Mouse (Mus musculus) cerebellum, postnatal 36 days (tissue): ENCODE data around the gene Apopt1.

Experiments used
- DNase-seq, 2 experiments: peaks; one replicate each; pipeline ENCODE4 v3.0.0; 2021 to 2022; ENCODE audit warnings: mixed read lengths in 2 of 2

Gene Apopt1

DNA sequence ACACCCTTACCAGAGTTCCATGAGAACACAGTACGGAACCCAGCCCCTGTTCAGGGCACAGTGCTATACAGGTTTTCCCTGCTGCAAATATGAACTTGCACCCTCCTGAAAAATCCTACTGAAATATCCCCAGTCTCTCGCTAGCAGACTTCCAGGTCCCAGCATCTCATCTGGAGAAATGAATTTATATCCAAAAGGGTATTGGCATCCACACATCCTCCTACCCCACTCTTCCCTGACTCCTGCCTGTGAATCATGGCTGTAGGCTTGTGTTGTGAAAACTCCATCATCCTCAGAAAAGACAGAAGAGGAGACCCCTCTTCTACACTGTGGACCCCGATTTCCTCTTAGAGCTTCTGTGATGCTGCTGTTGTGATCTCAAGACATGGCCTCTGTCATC, 37.7 kb downstream of the Apopt1 start:
- DNase-seq = no peak

DNA sequence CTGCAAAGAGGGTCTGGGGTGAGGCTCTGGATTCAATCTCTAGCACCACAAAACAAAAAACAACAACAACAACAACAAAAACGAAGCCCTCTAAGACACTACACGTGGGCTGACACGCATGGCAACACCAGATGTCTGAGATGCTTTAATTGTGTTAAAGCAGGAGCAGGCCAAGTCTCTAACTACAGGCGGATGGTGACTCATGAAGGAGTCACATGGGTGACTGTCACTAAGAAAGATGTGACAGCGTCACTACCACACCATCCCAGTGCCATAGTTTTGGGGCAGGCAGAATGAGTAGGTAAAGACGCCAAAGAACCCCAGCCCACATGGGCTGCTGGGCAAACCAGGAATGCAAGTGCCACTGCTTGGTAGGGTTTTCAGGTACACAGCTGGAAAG, 39.4 kb downstream of the Apopt1 start:
- no peak for DNase-seq

DNA sequence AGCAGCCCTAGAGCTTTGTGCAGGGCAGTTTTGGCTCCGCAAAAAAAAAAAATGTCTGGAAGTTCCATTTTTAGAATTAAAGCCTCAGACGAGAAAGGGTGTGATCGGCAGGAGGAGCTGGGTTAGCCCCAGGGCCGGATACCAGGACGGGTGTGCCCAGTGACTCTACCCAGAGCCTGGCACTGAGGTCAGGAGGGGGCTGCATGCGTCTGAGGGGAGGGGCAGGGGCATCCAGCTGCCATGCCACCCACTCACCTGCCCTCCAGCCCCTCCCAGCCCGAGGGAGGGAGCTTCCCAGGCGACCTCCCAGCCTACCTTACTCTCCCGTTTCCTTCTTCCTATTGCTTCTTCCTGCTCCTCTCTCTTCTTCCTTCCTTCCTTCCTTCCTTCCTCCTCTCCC, 40.3 kb downstream of the Apopt1 start:
- DNase-seq = no peak

DNA sequence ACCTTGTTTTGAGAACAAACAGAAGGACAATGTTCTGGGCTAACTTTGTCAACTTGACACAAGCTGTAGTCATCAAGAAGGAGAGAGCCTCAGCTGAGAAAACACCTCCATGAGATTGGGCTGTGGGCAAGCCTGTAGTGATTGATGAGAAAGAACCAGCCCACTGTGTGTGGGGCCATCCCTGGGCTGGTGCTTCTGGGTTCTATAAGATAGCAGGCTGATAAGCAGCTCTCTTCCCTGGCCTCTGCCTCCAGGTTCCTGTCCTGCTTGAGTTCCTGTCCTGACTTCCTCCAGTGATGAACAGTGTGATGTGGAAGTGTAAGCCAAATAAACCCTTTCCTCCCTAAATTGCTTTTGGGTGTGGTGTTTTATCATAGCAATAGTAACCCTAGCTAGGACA, 41.6 kb downstream of the Apopt1 start:
- DNase-seq = no peak

DNA sequence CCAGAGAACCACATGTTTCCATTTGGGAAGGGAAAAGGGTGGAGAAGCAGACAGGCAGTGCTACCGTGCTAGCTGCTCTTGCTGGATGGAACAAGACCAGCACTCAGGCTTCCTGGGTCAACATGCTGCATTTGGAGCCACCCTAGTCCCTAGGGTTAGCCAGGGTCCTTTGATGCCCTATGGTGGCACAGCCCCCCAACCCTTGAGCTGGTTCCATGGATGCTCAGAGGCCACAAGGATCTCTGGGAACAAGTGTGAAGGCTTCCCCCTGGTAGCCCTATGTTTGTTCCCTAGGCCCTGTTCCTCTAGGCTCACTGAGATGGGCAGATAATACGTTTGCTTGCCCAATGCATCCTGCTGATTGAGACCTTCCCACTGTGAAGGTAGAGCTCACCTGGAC, 42.2 kb downstream of the Apopt1 start:
- DNase-seq = no peak

DNA sequence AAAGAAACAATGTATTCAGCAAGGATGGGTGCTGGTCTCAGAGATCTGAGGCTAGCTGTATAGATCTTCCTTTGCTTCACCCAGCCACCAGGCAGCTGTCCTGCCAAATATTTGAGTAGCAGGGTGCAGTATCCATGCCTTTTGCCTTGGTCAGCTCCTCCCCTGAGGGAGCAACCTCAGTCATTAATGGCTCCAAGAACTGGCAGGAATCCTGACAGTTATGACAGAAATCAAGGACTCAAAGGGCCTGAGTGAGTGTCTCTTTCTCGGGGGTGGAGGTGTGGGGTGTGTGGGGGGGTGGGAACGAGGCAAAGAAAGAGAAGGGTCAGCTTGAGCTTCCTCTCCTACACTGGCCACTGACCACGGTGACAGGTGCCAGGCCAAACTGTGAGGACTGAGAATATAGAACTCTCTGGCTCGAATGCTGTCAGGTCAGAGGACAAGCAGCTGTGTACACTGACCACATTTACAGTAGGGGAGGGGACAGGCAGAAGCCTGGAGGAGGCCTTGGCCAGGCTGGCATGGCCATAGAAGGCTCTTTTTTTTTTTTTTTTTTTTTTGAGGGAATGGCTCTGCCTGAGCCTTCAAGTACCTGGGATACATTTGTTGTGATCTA, 43.1 kb downstream of the Apopt1 start:
- DNase-seq = no peak

DNA sequence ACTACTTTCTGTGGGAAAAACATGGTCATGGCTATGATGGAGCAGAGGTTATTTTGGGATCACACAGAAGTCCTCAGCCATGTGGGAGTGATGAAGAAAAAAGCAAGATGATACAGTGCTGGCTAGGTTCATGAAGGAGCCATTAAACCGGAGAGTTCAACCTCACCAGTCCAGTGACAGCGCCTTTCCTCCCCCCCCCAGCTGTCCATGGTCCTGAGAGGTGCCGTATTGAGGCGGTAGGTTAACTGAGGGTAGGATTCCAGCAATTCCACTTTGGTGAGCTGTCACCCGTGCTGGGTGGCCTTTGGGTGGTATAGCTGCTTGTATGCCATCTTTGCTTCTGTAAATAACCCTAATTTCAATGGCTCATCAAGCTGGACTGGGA, 43.6 kb downstream of the Apopt1 start:
- DNase-seq = no peak

DNA sequence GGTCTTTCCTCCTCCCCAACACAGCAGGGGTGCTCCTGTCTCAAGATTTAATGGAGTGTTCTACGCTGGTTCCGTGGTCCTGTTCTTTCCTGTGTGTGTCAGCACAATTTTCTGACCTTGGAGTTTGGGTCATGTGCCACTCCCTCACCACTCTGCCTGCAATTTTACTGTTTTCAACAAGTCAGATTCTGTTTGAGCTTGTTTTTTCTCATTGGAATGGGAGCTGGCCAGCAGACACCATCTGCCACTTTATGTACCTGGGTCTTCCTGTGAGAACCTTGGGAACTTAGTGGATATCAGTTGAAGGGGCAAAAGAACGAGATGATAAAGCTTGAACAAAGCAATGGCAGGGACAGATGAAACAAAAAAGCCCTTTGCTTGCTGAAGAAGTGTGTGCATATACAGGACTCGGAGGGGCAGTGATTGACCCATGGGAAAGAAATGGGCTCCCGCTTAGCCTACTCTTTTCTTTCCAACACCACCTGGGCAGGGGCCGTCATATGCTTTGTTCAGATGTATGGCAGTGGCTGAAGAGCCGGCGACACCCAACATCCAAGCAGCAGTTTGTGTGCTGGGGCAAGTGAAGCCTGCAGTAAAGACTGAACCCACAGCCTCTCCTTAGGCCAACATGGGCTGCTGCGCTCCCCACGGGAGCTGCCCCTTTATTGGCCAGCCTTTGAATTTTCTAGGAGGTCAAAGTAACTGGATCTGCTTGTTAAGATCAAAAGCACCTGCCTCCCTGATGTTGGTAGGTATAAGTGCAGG, 44.7 kb downstream of the Apopt1 start:
- DNase-seq = peak; percentile 34 to 36

DNA sequence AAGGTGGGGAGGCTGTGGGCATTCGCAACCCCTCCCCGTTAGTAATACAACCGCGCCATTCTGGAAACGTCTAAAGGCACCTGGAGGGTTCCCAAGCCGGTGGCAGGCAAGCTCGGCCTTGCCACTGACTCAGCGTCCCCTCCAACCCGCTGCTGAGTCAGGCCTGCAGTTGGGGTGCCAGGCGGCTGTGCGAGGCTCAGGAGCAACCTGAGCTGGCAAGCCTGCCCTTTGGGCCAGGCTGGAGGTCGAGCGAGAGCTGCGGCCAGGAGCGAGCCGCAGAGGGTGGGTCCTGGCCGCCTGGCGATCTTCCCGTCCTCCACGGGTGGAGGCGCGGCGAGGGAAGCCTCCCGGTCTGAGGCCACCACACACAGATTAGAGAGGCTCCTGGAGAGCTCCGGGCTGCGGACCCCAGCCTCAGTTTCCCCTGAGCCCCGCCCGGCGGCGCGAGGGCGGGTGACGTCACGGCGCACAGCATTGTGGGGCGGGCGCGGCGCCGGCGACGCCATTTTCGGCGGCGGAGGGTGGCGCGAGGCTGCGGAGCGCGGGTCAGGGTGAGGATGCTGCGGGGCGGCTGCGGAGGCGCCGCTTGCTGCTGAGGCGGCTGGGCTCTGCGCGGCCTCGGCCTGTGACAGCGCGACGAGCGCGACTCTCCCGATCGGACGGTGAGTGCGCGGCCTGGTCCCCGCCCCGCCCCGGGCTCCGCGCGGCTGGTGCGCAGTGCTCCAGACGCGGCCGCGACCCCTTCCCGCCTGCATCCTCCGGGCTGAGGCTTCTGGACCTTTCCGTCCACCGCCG, 45.5 kb downstream of the Apopt1 start, which contains the start of gene Klc1:
Gene Klc1, plus strand, starts transcription at position 469 of the 795 bp plus-strand sequence.
- DNase-seq = peak; percentile 86

DNA sequence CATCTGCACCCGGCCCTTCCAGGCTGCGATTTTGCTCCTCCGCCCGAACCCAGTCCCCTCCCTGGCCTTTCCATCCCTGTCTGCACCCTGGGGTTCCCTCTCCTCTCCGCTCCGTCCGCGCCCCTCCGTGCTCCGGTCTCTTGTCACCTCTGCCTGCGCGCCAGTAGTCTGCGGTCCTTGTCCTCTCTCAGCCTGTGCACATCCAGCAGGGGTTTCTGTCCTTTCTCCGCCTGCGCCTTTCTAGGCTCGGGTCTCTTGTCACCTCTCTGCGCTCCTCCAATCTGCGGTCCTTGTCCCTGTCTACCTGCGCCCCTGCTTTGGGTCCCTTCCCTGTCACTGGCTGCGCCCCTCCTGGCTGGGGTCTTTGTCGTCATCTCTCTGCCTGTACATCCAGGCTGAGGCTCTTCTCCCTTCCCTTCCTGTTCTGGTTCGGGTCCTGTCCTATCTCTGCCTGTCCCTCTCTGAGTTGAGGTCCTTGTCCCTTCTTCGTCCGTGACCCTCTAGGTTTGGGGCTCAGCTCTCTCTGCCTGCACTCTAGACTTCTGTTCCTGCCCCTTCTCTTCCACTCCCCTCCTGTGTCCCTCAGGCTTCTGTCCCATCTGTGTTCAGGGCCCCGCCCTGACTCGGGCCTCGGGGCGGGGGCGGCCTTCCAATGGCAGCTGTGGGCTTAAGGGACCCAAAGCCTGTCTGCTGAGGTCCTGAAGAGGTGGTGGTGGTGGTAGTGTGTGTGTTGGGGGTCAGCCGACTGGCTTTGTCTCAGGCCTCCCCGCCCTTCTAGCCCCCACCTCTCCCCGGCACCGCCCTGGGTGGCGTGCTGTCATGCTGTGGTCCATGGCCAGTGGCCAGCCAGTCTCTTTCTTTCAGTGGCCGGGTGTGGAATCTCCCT, 46.4 kb downstream of the Apopt1 start:
- peak; percentile 78 to 82 for DNase-seq

DNA sequence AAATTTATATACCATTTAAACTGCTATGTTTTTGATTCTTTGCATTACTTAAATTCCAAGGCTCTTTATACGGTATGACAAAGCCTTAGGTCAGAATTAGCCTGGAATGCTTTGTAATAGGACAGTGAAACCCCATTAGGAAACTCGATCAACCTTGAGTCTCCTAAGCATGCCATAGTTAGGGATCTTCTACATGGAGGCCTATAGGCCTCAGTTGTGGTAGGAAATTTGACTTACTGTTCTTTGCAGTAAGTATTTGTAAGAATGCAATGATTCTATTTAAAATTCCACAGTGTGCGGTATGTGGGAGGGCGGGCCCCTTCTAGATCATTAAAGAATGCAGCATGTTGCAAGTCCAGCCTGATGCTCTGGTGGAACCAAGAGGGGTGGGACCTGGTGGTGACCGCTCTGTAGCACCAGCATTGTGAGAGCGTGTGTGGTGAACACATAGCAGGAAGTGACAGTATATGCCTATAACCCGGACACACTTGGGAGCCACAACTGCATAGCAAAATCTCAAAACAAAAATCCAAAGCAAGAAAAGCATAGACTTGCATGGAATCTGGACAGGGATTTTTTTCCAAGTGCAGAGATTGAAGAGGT, 47.3 kb downstream of the Apopt1 start:
- no peak for DNase-seq

DNA sequence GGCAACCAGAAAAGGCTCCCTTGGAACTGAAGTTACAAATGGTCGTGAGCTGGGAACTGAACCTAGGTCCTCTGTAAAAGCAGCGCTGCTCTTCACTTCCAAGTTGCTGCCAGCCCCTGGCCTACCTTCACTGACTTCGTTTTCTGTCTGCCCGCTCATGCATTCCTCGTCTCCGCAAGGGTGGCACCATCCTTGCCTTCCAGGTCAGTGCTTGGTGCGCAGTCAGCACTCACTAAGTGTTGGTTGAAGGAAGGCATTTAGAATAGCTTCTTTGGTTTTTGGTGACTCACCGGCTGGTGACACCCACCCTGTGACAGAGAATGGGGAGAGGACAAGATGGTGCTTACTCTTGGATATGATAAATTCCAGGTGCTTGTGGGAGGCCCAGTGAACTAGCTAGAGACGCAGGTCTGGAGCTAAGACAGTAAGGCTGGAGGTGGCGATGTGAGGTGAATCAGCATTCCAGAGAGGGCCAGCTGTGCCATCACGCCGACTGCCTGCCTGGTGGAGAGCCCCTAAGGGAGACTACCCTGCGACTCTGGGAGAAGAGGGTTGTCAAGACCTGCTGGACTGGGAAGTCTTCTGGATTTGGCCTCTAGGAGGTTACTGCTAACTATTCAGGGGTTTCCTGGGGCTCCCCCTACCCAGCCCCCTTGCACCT, 49.7 kb downstream of the Apopt1 start:
- DNase-seq = no peak

DNA sequence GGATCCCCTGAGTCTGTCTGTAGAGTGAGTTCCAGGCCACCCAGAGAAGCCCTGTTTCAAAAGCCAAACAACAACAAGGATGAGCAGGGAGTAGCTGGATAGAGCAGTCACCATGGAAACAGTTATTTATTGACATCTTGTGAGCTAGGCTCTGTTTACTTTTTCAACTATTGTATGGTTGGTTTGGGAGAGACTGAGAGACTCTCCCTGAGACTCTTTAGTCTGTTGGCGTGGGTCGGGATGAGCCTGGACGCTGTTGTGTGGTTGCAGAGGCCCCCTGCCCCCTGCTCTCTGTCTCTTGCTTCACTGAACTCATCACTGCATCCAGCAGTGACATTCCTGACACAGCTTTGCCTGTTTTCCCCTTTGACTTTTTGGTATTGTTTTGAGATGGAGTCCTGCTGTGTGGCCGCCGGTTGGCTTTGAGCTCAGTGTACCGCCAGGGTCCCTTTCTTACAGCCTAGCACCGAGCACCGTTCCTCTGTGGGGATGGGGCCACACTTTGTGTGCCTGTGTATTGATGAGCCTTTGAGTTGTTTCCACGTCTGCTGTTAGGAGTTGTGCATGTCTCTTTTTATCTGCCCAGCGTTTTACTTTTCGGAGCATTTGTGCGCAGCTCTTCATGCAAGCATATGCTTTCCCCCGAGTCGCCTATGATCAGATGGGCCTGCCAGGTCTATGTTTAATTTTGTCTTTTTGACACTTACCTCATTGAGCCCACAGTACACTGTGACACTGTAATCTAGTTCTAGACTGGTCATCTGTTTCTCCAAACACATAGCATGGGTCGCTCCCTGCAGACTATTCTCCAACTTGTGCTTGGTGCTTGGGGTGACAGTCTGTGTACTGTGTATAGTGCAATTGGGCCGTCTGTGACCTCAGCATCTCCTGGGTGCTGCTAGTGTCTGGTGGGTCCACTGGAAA, 53.5 kb downstream of the Apopt1 start:
- DNase-seq = peak; percentile 30 to 62

DNA sequence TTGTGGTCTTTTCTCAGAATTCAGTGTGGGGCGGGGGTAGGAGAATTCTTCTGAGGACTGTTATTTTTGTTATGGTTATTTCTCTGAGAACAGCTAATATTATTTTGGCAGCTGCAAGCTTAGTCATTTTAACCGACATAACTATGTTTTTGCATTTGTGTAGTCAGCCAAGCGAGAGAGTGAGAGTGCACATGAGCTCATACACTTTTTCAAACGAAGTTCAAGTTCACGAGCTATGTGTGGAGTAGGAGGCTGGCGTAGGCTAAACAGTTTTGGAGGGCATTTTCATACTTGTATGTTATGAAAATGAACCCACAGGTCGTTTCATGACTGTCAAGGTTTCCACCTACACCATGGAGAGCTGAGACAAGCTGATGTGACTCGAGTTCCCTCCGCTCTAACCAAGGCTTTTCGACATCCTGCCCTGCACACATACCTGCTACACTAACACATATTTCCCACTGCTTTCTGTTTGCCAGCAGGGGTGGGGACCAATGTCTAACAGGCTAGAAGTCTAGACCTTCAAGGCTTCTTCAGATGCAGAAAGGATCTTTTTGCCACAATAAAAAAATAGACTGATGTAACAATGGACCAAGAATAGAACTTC, 55.4 kb downstream of the Apopt1 start:
- DNase-seq = no peak

DNA sequence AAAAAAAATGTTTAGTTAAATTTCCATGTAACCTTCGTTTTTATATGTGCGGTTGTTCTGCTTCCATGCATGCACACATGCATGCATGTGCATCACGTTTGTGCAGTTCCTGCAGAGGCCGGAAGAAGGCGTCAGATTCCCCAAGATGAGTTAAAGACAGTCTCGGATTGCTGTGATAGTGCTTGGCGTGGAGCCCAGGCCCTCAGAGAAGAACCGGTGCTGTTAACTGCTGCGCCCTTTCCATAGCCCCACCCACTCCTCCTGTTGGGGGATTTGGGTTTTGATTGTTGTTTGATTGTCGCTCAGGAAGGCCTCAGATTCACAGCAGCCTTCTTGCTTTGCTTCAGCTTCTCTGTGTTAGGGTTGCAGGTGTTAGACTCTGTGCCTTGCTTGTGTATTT, 56.2 kb downstream of the Apopt1 start:
- peak; percentile 62 to 65 for DNase-seq

DNA sequence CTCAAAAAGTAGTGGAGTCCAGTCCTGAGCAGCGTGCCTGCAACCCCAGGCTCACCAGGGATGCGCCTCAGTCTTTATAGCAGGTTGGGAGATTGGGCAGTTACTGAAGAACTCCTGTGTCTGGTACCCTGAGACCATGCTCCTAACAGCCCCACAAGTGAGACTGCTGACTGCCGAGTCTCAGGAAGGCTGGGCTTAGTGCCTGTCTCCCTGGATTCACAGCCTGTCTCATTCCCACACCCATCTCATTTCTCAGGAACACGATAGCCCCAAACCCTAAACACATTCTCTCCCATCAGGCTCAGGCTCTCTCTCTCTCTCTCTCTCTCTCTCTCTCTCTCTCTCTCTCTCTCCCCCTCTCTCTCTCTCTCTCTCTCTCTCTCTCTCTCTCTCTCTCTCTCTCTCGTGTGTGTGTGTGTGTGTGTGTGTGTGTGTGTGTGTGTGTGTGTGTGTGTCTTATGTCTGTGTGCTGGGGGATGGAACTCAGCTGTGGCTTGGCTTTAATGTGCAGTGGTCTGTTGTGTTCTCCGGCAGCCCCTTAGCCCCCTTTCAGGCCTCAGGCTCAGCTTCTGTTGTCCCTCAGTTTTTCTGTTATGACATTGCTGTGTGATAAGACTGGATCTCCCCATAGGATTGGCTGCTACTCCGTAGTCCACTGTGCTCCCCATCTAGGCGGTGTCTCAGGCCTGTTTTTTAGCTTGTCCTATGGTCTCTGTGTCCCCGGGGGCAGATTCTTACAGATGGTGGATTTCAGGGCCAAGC, 56.9 kb downstream of the Apopt1 start:
- no peak for DNase-seq

DNA sequence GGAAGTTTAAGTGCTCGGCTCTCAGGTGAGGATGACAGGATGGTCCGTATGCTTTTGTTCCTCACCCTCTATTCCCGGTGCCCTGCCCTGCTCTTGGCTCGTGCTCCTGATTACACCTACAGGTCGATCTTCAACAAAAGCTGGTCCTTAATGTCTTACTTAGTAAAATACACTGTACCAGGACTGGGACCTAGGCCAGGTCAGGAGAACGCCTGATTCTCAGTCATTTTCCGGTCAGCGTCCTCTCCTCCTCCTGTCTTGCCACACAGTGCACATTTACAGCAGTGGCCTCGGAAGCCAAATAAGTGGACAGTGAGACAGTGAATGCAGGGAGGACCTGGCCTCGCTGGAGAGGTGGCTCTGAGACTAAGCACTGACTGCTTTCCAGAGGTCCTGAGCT, 57.6 kb downstream of the Apopt1 start:
- DNase-seq = peak in 1 of 2 experiments; percentile 24

DNA sequence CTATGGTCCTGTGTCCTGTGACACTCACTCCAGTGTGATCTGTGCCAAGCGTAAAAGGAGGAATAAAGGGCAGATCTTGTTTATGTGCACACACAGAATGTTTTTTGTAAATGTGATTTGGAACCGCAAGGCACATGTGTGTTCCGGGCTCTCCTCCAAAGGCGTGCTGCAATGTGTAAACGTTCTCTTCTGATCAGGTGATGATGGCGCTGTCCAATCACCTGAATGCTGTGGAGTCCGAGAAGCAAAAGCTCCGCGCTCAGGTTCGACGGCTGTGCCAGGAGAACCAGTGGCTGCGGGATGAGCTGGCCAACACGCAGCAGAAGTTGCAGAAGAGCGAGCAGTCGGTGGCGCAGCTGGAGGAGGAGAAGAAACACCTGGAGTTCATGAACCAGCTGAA, 61.1 kb downstream of the Apopt1 start:
- DNase-seq = no peak

DNA sequence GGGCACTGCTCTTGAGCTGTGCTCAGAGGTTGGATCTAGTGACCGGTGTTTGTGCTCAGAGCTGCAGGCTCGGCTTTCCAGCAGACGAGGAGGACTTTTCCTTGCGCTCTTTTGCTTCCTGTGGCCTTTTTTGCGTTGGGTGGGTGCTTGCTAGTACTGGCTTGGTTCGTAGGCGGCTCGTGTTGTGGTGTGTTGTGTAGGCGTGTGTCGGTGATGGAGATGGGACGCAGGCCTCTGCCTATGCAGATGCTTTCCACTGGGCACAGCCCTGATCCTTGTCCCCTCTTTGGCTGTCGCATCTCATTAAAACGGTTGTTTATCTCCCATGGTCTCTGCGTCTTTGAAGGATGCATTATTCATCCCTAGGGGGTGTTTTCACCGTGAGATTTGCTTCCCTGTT, 61.8 kb downstream of the Apopt1 start:
- no peak for DNase-seq
